Mouse (Mus musculus): ENCODE data around the gene Pdcd2.
A peak's percentile ranks its signal among the peaks of the same experiment; 100 is the strongest.
"Not testable (repeated sequence)": the region's sequence is repeated elsewhere in the genome, so short reads cannot be mapped to it uniquely, and the experiment has no call there.

Gene Pdcd2

GRCm38 (mm10) chr17:15526986-15527810 is at the start of gene Pdcd2:
Gene Pdcd2, minus strand, starts transcription at chr17:15527301.
- DNase-seq (ENCODE audit: low spot score in 2 of 2) = peak; percentile 94 to 96

GRCm38 (mm10) chr17:15575056-15575455 is 48.0 kb upstream of the Pdcd2 start:
- DNase-seq (ENCODE audit: low spot score in 2 of 2) = no peak

GRCm38 (mm10) chr17:15566908-15567307 is 39.8 kb upstream of the Pdcd2 start:
- no peak for DNase-seq (ENCODE audit: low spot score in 2 of 2)

GRCm38 (mm10) chr17:15564928-15565300 is 37.8 kb upstream of the Pdcd2 start:
- no peak for DNase-seq (ENCODE audit: low spot score in 2 of 2)

GRCm38 (mm10) chr17:15564014-15564927 is 37.2 kb upstream of the Pdcd2 start, which contains the start of gene Prdm9:
Gene Prdm9, minus strand, starts transcription at chr17:15564354.
- DNase-seq (ENCODE audit: low spot score in 2 of 2) = peak; percentile 99 to 100

GRCm38 (mm10) chr17:15559946-15560345 is 32.8 kb upstream of the Pdcd2 start:
- DNase-seq (ENCODE audit: low spot score in 2 of 2) = no peak

- no peak for DNase-seq (ENCODE audit: low spot score in 2 of 2)
Observed at GRCm38 (mm10) chr17:15549713-15550112, 22.6 kb upstream of the Pdcd2 start.

GRCm38 (mm10) chr17:15546440-15546839 is 19.3 kb upstream of the Pdcd2 start:
- no peak for DNase-seq (ENCODE audit: low spot score in 2 of 2)

- not testable (repeated sequence) for DNase-seq (ENCODE audit: low spot score in 2 of 2)
Observed at GRCm38 (mm10) chr17:15543868-15544267, 16.8 kb upstream of the Pdcd2 start.

- no peak for DNase-seq (ENCODE audit: low spot score in 2 of 2)
Observed at GRCm38 (mm10) chr17:15540309-15540708, 13.2 kb upstream of the Pdcd2 start.

- no peak for DNase-seq (ENCODE audit: low spot score in 2 of 2)
Observed at GRCm38 (mm10) chr17:15536457-15536904, 9.4 kb upstream of the Pdcd2 start.

- no peak for DNase-seq (ENCODE audit: low spot score in 2 of 2)
Observed at GRCm38 (mm10) chr17:15535943-15536342, 8.8 kb upstream of the Pdcd2 start.

- DNase-seq (ENCODE audit: low spot score in 2 of 2) = no peak
Observed at GRCm38 (mm10) chr17:15535162-15535800, 8.2 kb upstream of the Pdcd2 start.

- no peak for DNase-seq (ENCODE audit: low spot score in 2 of 2)
Observed at GRCm38 (mm10) chr17:15530141-15530540, 3.0 kb upstream of the Pdcd2 start.

GRCm38 (mm10) chr17:15528887-15529286 is 1.8 kb upstream of the Pdcd2 start:
- DNase-seq (ENCODE audit: low spot score in 2 of 2) = no peak

- DNase-seq (ENCODE audit: low spot score in 2 of 2) = no peak
Observed at GRCm38 (mm10) chr17:15527811-15528136, 673 bp upstream of the Pdcd2 start.

GRCm38 (mm10) chr17:15526304-15526703 is 797 bp downstream of the Pdcd2 start:
- no peak for DNase-seq (ENCODE audit: low spot score in 2 of 2)

- DNase-seq (ENCODE audit: low spot score in 2 of 2) = no peak
Observed at GRCm38 (mm10) chr17:15518766-15519165, 8.3 kb downstream of the Pdcd2 start.

GRCm38 (mm10) chr17:15518186-15518585 is 8.9 kb downstream of the Pdcd2 start:
- no peak for DNase-seq (ENCODE audit: low spot score in 2 of 2)

- DNase-seq (ENCODE audit: low spot score in 2 of 2) = no peak
Observed at GRCm38 (mm10) chr17:15517776-15518175, 9.3 kb downstream of the Pdcd2 start.

- DNase-seq (ENCODE audit: low spot score in 2 of 2) = no peak
Observed at GRCm38 (mm10) chr17:15510694-15511093, 16.4 kb downstream of the Pdcd2 start.

All from heart, adult 9 months (tissue).